Mouse (Mus musculus) ZHBTc4 (cell line): ENCODE measurements around the gene Gm17490.
A peak's percentile ranks its signal among the peaks of the same experiment; 100 is the strongest.

Experiments used
- DNase-seq: peaks from one replicate; pipeline ENCODE4 v3.0.0-alpha.2; 2011; ENCODE audit warnings: low read depth, low spot score

Gm17490 gene

DNA sequence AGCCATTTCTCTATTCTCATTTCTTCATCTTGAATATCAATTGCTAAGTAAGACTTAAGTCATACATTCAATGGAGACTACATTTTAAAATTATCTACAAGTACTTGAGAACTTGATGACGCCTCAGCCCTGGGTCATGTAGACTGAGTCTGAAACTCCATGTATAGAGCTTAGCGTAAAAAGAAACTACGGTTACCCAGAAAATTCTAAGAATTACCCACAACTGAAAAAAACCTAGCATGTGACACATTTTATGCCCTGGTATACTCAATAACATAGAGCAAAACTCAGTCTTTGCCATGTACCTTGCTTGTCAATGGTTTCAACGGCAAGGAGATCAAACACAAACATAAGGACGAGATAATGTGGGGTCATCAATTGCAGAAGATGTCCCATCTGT is at the start of gene Gm17490:
TSS of gene Gm17490 (minus strand) at position 375 of the 400 bp plus-strand sequence.
- DNase-seq: no peak

DNA sequence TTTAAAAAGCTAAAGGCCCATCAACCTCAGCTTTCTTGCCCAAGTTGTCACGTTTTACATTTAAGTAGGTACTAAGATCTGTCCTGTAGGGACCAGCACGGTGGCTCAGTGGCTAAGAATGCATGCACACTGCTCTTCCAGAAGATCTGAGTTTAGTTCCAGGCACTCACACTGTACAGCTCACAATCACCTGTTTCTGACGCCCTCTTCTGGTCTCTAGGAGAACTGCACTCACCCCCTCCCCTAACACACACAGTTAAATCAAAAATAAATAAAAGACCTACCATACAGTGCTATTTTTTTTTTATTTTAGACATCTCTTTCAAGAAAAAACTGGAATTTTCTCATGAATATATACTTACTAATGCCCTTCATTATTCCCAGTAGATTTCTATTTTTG is 46.1 kb upstream of the Gm17490 start:
- DNase-seq: peak; percentile 62

DNA sequence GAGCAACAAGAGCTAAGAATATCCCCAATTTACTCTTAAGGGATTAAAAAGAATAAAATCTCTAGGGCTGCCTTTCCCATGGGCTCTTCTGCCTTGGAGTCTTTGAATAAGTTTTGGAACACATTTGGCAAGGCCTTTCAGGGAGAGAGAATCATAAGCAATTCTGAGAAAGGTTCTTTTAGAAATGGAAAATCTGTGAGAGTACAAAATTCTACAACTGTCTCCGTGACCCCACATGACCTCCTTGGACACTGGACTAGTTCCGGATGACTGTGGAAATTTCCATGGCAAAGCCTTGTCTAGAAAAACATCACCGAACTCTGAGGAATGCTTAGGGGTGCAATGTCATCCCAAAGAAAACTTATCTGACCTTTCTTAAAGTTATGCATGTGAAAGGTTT is 39.3 kb upstream of the Gm17490 start:
- no peak for DNase-seq

DNA sequence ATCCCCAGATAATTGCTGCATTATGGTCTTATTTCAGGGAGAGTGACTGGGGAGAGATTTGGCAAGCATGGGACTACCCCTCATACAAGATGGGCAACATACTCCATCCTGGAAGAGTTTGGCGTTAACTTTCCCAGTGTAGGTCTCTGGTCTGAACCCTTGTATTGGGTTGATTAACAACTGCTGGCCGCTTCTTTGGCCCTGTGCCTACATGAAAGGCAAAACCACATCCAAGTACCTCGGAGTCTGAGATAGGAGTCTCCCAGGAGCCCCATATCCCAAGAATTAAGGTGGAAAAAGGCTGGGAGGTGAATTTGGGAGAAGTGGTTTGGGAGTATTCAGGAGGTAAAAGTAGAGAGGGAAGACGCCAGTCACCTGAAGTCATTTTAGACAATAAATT is 38.7 kb upstream of the Gm17490 start:
- no peak for DNase-seq

DNA sequence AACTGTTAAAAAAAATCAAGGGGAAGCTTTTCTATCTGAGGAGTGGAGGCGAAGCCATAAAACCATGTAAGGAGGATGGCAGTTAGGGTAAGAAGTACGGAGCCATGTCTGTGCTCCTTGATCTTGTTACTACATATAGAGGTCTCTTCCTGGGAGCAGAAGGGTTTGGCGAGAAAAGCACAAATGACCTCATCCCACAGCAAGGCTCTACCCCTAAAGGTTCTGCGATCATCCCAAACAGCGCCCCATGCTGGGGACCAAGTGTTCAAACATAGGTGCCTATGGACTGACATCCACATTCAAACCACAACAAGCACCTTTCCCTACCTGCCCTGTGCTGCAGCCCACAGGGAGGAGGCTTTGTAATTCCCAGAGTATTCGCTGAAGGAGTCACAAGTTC is 38.3 kb upstream of the Gm17490 start:
- DNase-seq: peak; percentile 49

DNA sequence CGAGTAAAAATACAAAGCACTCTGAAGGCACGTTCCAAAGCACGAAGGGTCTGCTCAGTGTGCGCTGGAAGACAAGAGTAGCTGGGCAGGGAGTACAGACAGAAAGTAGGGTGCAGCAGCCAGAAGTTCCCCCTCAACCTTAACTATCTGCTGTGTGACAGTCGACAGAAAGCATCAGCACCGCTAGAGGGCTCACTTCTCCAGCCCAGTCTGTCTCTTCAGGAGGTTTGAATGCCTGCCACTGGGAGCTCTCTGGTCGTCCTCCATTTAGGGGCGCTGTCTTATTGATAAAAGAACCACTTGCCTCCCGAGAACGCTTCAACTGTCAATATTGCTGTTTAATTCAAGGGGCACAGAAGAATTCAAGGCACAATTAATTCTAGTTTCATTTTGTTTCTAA is 37.9 kb upstream of the Gm17490 start:
- DNase-seq: peak; percentile 80

DNA sequence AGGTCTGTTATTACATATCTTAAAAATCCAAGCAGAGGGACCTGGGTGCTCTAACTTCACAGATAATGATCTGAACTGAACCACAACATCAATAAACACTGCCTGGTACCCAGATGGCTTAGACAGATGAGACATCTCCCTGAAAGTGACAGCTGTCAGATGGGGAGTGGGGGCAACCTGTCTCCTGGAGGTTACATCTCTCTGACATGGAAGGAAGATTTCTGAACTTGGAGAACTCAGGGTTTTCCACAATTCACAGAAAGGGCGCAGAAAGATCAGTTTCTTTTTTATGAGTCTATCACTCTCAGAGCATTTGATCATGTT is 36.8 kb upstream of the Gm17490 start:
- DNase-seq: no peak

DNA sequence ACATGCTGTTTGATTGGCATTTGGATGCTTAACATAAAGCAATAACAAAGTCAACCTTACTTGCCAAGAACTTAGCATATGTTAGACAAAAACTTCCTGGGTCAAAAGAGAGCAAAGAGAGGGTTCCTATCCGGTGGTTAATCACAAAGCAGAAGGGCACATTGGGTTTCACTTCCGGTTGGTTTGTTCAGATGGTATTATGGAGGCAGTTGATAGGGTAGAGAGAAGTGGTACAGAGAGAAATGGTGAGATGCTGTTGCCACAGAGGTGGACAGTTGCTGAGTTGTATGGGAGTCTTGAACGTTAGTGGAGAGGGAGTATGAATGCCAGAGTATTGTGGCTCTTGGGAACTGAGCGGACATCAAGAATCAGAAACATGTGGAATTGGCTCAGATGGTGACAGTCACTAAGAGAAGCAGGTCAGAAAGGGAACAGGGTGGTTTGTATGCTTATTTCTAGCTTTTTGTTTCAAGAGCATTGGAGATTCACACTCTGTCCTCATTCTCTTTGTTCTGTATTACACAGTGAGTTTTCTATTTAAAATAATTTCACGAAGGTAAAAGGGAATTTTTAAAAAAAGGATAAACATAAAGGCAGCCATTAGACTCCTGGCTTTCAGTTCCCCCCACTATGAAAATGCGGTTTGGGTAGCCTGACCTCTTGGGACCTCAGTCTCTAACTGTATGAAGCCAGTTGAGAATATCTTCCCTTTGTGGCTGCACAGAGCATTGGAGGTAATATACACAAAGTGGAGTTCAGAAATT is 36.3 kb upstream of the Gm17490 start:
- no peak for DNase-seq

DNA sequence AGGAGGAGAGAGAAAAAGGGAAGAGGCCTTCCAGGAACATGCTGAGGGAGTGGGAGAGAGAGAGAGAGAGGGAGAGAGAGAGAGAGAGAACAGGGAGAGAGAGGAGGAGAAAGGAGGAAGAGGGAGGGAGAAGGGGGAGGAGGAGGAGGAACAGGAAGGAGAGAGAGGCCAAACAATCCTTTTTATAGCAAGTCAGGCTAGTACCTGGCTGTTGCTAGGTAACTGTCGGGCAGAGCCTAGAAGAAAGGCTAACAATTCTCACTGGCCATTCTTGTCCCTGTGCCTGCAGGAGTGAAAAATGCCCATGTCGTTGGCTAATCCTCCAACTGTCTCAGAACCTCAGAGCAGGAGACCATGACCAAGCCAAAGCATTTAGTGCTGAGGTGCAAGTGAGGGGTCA is 33.2 kb upstream of the Gm17490 start:
- DNase-seq: no peak

DNA sequence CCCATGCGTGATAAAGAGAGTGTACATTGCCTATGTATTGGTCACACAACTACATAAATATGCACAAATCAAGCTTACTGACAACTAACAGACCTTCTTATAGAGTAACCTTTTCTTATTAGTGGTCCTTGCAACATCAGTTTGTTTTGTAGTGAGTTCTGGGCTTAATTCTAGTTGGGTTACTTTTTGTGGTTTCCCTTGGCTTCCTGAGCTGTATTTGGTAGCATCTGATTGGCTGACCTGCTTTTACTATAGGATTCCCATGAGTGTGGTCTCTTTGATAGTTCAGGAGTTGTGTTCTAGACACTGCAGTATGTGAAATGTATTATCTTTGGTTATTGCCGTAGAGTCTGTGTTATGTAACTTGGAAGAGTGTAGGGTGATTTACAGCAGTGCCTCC is 31.5 kb upstream of the Gm17490 start:
- no peak for DNase-seq

DNA sequence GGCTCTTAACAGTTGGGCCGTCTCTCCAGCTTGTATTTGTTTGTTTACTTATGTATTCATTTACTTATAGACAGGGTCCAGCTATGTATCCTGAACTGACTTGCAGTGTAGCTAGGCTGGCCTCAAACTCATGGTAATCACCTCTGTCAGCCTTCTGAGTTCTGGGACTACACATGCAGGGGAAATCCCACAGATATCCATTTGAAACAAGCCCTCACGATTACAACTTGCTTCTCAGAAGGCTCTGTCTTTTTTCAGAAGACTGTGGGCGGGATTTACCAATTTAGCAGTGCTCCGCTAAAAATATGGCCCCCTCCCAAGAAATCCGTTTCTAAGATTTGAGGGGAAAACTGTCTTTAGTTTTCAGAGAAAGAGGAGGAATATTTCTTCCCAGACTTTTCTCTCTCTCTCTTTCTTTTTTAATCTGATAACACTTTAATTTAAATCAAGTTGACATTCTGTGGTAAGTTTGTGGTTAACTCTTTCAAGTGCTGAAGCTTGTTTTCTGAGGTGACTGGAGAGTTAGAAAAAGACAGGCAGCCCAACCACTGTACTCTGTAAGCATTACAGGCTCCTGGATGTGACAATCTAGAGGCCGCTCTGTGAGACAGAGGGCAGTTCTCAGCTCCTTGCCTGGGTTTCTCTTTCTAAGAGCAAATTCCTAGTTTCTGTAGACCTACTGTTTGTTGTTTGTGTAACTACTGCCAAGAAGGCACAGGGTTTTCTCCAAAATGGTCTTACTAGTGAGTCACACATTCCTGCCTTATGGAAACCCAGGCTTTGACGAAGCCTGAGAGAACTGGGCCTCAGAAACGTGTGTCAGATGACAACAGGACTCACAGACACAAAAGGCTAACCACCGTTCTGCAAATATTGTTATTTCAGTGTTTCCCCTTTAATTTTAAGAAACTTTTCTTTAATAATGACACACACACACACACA is 29.2 kb upstream of the Gm17490 start:
- DNase-seq: no peak

DNA sequence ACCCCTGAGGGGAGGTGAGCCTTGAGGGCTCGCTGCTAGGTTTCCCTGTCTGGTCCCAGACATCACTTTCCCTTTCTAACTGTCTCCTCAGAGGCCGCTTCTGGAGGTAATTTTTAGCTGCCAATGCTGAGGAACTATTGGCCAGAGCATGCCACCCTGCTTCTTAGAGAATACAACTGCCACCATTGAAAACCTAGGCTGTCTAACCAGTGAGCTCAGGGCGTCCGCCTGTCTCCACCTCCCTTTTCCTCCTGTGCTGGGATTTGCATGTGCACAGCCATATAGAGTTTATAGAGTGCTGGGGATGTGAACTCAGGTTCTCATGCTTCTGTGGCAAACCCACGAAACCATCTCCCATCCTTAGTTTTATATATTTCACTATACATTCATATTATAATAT is 27.7 kb upstream of the Gm17490 start:
- no peak for DNase-seq

DNA sequence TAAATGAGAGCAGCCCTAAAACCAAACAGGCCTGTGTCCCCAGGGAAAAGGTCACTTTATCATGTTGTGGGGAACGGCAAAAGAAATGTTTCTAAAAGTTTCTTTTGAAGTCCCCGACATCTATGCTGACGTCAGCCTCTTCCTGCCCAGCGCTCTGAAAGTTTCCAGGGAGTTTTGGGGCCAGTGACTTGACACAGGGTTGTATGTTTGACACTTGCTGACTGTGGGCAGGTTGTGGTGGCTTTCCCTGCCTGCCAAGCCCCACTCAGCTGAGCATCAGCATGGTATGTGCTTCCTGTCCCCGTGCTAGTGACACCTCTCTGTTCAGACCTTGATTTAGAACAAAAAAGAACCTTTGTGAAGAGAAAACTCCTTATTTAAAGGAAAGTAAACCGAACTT is 27.3 kb upstream of the Gm17490 start:
- peak; percentile 23 for DNase-seq

DNA sequence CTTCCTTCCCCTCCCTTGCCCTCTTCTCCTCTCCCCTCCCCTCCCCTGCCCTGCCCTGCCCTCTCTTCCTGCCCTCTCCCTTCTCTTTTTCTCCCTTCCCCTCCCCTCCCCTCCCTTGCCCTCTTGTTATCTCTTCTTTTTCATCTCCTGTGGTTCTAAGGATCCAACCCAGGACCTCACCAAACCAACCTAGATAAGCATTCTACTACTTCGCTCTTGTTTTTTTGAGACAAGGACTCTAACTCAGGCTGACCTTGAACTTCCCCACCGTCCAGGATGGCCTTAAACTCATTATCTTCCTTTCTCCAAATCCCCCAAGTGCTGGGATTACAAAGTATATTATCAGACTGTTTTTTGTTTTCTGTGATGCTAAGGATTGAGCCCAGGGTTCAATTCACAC is 26.7 kb upstream of the Gm17490 start:
- no peak for DNase-seq

DNA sequence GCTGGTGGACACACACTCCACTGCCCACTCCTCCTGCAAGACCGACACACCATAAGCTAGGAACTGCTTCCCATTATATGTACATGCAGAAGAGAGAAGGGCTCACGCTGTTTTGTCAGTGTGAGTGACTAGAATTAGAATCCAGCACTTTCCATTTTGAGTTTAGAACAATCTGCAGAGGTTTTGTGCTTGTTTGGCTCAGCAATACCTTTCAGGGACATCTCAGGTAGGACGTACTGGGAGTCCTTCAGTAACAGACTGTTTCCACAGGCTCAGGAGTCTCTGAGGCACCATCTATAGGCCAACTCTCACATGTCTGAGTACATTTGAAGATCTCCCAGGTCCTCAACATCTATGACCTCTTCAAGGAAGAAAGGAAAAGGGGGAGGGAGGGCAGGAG is 26.1 kb upstream of the Gm17490 start:
- no peak for DNase-seq

DNA sequence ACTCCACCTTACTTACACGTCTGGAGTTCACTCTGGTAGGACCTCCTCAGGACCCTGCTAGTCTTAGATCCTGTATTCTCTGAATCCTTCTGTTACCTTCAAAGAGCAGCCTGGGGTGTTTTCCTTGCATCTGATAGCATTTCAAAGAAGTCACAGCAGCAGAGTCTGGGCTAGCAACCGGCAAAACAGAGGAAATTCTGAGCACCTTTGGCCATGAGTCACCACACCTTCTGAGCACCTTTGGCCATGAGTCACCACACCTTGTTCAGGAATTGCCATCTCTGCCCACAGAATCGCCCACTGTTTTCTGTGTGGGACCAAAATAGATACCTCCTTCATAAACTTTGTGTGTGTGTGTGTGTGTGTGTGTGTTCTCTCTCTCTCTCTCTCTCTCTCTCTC is 25.4 kb upstream of the Gm17490 start:
- DNase-seq: no peak

DNA sequence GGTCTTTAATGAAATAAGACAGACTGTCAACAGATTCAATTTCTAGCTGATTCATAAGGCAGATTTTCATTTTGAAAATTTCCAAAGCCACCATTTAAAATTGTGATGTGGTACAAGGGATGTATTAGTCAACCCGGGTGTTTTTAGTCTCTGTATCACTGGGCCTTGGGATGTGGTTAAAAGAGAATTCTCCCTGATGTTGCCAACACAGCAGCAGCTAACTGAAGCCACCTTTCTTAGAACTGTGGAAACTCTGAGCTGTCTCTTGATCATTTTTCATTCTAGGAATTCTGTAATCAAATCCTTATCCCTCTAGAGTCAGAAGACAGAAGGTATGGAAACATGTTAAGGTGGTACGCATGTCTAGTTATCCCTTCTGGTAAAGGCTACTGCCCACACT is 19.2 kb upstream of the Gm17490 start:
- no peak for DNase-seq

DNA sequence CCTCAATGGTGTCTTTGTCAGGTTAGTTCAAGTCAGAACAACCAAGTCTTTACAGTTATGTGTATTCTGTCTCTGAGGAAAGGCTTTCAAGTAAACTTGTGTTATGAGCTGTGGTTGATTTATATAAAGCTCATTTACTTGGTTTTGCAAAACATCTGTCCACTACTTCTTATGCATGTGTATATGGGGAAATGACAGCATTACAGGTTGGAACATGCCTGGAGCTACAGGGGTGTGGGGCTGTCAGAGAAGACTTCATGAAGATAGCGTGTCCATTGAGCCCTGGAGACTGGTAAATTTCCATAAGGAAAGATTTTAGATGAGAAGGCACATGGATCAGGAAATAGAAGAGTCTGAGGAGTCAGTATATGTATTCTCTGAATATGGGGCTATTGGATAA is 18.0 kb upstream of the Gm17490 start:
- no peak for DNase-seq

DNA sequence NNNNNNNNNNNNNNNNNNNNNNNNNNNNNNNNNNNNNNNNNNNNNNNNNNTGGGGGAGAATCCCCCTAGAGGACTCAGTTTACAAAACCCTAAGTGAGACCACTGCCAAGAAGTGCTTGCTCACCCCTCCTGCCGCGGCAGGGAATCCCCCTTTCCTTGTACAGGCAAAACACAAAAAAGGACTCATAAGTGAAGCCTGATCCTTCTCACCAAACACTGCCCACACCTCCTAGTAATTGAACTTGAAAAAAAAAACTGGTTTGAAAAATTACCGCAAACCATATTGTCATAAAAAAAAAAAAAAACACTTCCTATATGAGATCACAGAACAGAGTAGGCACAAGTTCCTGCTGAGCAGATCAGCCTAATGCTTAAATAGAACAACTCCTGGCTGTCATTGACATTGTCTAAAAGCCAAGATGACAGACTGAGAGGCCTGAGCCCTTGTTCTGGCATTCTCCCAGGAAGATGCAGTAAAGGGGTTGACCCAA is 16.4 kb upstream of the Gm17490 start, which contains the start of gene Il2ra:
TSS of gene Il2ra (plus strand) at position 357 of the 491 bp plus-strand sequence.
- no peak for DNase-seq

DNA sequence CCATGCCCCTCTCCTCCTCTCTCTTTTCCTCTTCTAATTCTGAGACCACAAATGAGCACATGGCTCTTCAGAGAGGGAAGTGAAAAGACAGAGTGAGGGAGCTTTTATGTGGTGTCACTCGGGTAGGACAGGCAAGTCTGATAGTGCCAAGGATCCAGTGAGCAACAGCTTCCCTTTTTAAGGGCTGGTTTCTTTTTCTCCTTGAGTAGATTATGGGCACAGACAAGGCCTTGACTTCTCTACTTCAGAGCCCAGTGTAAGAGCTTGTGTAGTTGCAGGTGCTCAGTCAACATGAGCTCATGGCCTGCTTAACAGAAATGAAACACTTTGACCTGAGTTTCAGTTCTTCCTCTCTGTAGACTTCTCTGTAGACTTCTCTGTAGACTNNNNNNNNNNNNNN is 11.1 kb upstream of the Gm17490 start:
- DNase-seq: no peak

DNA sequence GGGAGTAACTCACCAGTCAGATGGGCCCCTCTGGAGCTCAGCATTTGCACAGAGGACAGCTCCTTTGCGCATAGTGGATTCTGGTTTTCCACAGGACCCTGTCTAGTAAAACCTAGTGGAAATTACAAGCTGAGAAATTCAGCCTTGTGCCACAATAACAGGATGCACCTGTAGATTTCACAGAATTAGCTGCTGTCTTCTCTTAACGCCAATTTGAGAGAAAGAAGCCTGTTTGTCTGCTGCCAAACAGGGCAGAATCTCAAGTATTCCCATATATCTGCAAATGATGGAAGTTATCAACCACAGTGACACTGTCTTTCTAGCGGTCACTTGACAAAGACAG is 10.0 kb upstream of the Gm17490 start:
- no peak for DNase-seq

DNA sequence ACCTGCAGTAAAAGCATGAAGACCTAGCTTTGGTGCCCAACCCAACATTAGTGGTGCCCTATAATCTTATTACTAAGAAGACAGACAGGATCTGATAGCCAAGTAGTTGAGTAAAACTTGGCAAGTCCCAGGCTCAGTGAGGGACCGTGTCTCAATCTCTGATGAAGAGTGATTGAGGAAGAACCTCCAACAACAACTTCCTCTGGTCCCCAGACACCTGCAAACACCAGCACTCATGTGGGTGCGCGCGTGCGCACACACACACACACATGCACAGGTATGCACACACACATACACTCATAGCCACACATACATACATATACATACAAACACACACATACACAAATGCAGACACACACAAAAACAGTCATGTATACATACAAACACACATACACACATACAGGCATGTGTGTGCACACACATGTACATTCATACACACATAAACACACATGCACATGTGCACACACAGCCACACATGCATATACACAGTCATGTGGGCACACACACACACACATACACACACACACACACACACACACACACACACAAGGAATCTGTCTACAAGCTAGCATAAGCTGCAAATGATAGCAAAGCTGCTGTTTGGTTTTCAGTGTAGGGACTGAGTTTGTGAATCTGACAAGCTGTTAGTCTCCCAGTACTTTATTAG is 9.5 kb upstream of the Gm17490 start:
- no peak for DNase-seq
